Mouse (Mus musculus) left cerebral cortex, adult 2 months (tissue): ENCODE results near the gene Adgrb3. TPM values are rescaled to one million over a fixed set of nuclear protein-coding genes. Genes with fewer than 3 reads are reported as not detected.
"Not testable (repeated sequence)": the region's sequence is repeated elsewhere in the genome, so short reads cannot be mapped to it uniquely, and the experiment has no call there.

ENCODE experiments used
- DNase-seq, 2 experiments: peaks; one replicate each; pipeline ENCODE4 v3.0.0; 2021 to 2022; ENCODE audit warnings: low spot score in 2 of 2, mixed read lengths in 1 of 2; ENCODE audit errors: extremely low spot score in 1 of 2
- H3K27ac ChIP-seq: fragments of 200-600 bp; 2 replicates; pipeline ENCODE4 v1.8.1; 2022
- H3K4me3 ChIP-seq: fragments of 200-600 bp; 2 replicates; pipeline ENCODE4 v1.8.1; 2022
- CTCF ChIP-seq: fragments of 200-600 bp; IDR thresholded peaks from 2 replicates; pipeline ENCODE4 v1.8.1; 2022; ENCODE audit warnings: antibody characterized with exemption, mild to moderate bottlenecking, moderate library complexity
- intact Hi-C: fragments of 180-260 bp; cut with DNase I; formaldehyde crosslinking; loops from one replicate; pipeline ENCODE4 v1.15.1; 2025
- total RNA-seq, 2 experiments: library from RNA; stranded (reverse); gene quantifications; 2 replicates each; pipeline ENCODE4 v1.2.3; 2021

Gene Adgrb3
- total RNA-seq, 2 experiments from 2014 or later: 100 to 103 TPM

DNA sequence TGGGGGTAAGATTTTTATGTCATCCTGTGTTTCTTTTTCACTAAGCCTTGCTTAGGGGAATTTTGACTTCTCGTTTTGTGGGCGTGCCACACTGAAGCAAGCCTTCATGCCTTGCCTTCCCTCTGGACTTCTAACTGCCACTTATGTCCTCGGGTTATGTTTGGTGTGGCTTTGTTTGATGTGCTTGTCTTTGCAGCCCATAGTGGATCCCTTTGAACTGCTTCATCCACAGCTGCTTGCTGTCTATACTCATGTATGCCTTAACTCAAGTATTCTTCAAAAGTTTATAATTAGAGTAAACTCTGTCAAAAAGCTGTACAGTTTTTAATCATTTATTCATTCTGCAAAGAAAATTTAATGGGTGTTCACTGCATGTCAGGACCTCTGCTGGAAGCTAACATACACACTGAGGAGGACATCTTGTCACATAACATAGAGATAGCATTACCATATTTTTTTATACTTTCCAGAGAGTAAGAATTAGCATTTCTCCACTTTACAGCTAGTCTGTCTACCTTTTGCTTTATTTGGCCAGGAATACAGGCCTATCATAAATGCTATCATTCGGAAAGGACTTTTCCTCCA, 748.1 kb downstream of the Adgrb3 start:
- H3K27ac ChIP-seq: no peak overlapping the region
- TF ChIP-seq CTCF: no peak
- intact Hi-C loops: loop anchor here (10.0 kb wide), 1 partner anchor 177 kb away; no protein-coding TSS in a partner anchor
- no peak for DNase-seq
- no peak overlapping the region for H3K4me3 ChIP-seq

DNA sequence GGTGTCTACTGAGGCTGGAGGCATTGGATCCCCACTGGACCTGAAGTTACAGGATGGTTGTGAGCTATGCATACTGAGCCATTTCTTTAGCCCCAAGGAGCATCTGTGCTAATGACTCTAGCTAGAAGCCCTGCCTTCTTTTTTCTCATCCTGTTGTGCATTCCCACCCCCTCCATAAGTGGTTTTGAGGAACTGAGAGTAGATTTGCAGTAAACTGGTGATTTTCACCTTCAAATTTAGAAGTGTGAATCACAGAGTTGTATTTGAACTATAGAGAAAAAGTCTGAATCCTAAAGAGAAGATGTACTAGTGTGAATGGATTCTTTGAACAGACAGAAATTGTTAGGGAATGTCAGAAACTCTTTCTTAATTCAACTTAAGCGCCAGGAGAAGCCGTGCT, 750.1 kb downstream of the Adgrb3 start:
- intact Hi-C loops: no loop called here
- Histone ChIP-seq H3K27ac (no peak overlapping the region), H3K4me3 (no peak overlapping the region)
- no peak for DNase-seq
- no peak for TF ChIP-seq CTCF

DNA sequence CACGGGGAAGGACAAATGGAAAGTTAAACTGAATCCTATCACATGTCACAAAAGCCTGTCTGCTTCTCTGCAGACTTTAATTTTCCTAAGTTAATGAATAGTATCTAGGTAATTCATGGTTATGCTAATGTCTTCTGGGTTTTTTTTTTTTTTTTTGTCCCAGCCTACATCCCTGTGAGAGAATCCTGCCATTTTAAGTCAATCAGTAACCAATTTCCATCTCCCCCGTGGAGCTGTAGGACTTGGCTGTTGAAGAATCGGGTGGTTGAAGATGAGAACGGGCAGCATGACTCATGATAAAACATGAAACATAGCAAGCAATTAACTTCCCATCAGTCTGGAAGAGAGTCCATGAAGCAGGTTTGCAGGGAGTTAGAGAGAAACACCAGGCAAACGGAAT, 753.6 kb downstream of the Adgrb3 start:
- DNase-seq: no peak
- Histone ChIP-seq H3K27ac (no peak overlapping the region; the same call in 1 of the 2 replicates), H3K4me3 (no peak overlapping the region)
- TF ChIP-seq CTCF: no peak
- intact Hi-C loops: no loop called here

DNA sequence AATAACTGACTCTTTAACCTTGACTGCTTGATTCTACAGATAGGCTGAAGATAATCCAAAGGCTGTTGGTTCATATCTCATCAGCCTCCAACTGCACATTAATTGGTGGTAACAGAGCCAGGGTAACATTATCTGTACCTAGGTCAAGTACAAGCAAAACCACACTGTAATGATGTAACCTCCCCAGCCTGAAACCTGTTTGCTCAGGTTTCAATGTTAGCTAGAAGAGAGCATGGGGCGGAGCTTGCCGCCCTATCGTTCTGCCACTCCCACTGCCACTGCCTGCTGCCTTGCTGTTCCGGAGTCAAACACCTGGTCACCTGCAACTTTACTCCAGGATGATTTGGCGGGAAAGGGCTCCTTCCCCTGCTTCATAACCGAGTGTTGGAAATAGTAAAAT, 765.5 kb downstream of the Adgrb3 start:
- DNase-seq: no peak
- H3K27ac ChIP-seq: no peak overlapping the region
- intact Hi-C loops: no loop called here
- H3K4me3 ChIP-seq: no peak overlapping the region
- TF ChIP-seq CTCF: no peak

DNA sequence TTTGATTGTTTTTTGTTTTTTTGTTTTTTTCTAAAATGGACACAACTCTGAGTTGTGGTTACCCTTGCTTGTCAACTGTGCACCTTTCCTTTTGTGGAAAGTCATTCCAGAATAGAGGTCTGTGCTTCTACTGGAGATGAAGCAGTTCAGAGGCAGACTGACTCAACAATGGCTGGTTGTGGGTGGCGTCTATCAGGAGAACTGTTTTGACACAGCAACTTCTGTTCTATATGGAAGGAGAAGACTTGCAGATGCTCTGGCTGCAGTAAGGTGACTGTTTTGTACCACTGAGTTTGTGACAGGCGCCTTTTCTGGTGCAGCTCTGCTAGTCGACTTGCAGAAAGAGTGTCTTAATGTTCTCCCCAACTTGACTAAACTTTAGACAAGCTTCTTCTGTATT, 768.6 kb downstream of the Adgrb3 start:
- no peak for TF ChIP-seq CTCF
- H3K4me3 ChIP-seq: no peak overlapping the region
- DNase-seq: peak in 1 of 2 experiments; percentile 29
- intact Hi-C loops: no loop called here
- H3K27ac ChIP-seq: no peak overlapping the region; the same call in 1 of the 2 replicates

DNA sequence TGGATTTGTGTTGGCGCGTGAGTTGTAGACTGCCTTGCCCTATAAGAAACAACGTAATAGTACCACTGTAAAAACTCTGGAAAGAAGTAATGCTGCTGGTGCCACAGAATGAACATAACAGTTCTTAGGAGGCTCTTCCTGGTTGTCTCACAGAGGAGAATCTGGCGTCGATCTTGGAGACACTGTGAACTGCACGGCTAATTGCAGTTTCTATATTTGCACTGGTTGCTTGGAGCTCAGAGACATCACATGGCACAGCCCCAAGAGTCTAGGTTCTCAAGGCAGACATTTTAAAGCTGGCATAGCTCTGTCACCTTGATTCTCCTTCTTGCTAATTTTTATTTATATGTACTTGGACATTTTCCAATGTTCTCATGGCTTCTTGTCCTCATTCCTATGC, 769.3 kb downstream of the Adgrb3 start:
- DNase-seq: no peak

DNA sequence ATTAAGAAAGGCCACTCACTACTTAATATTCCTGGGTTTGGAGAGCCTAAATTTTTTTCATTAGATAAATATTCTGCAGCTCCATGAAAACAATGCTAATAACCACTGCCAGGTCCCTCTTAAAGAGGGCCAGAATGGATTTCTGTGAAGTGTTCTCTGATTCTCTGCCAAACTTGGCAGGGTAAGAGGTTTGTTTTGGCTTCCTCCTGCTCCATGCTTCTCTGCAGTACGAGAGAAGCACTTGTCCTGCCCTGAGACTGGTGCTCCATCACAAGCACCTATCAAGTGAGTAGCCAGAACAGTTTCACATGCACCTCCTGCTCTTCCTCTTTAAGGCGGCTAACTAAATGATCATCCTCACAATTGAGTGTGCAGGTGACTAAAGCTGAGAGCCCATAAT, 771.9 kb downstream of the Adgrb3 start:
- DNase-seq: no peak
- Histone ChIP-seq H3K27ac (no peak overlapping the region), H3K4me3 (no peak overlapping the region)
- no peak for TF ChIP-seq CTCF
- intact Hi-C loops: no loop called here

More for the DNA sequence above, 769.3 kb downstream of the Adgrb3 start:
- no peak for TF ChIP-seq CTCF
- intact Hi-C loops: no loop called here
- H3K27ac ChIP-seq: no peak overlapping the region
- no peak overlapping the region for H3K4me3 ChIP-seq

DNA sequence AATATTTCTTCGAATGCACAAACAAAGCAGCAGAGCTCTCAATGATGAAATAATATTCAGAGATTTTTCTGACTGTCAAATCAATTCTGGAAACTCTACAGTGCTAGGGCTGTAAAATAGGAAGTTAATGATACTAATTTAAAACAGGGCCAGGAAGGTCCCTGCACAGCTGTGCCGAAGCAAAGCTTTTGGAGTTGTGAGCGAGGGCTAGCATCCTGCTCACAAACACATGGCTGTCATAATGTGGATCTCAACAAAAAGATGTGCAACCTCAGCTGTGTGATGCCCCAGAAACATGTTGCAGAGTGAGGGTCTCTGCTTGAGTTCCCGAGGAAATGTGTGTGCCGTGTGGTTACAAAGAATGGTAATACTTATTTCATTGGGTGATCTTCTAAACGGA, 772.3 kb downstream of the Adgrb3 start:
- no peak for TF ChIP-seq CTCF
- intact Hi-C loops: no loop called here
- no peak for DNase-seq
- H3K4me3 ChIP-seq: no peak overlapping the region
- H3K27ac ChIP-seq: no peak overlapping the region

DNA sequence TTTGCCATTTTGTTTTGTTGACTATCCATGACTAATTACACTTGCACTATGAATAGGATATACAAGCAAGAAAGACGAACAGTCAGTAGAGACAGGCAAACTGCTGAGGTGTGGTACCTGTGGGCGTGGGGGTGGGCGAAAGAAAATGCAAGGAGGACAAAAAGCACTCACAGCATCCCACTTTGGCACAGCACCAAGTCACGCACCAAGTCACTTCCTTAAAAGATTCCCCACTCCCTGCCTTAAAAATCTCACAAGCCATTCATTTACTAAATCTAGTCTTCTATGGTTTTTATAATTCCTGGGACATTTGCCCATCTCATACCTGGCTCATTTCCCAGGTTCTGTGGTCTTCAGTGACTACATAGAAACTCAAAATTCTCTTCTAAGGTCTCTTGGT, 787.4 kb downstream of the Adgrb3 start:
- TF ChIP-seq CTCF: no peak
- intact Hi-C loops: no loop called here
- no peak overlapping the region for H3K4me3 ChIP-seq
- H3K27ac ChIP-seq: no peak overlapping the region
- DNase-seq: peak in 1 of 2 experiments; percentile 63

DNA sequence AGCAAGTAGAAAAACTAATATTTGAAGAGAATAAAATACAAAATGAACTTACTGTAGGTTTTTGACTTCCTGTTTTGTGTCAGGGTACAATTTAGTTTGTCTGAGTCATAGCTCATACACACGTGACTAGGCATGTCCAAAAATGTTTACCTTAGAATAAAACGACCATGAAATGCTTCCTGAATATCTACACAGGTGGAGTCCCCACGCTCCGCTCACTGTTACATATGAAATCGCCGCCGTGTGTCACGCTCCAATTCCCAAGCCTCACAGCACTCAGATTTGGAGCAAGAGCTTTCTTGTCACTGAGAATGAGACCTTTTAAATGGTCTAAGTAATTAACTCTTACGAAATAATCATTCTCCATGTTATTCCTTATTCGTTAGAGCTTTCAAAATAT, 795.3 kb downstream of the Adgrb3 start:
- no peak for DNase-seq
- Histone ChIP-seq H3K4me3 (no peak overlapping the region), H3K27ac (peak overlapping the region; percentile 78)
- intact Hi-C loops: no loop called here
- no peak for TF ChIP-seq CTCF

DNA sequence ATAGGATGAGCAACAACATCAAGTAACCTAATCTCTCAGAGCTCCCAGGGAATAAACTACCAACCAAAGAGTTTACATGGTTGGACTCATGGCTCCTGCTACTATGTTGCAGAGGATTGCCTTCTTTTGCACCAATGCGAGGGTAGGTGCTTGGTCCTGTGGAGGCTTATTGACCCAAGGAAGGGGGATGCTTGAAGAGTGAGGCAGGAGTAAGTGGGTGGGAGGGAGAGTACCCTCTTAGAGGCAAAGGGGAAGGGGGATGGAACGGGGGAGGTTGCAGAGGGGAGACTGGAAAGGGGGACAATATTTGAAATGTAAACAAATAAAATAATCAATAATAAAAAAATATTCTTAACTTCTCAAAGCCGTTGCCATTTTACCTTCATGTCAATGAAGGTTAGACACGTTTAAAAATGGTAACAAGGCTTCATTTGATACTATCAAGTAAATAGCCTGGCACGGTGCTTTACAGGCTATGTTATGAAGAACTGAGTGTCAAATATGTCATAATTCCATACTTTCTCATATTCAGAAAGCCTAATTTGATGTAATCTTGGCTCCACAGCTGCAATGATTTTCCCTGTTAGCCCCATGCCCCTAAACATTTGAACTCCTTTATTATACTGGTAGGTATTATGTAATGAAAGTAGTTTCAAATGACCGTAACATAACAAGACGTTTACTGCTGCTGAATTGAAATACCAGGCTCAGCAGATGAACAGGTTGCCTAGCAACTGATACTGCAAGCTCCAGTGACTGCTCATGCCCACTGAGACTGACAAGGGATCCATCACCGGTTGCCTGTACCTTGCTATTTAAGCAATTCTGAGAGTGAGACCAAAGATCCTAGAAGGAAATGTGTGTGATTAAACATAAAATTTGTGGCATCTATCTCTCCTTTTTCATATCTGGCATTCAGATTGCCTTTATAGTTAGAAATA, 796.1 kb downstream of the Adgrb3 start:
- intact Hi-C loops: no loop called here
- TF ChIP-seq CTCF: no peak
- Histone ChIP-seq H3K4me3 (no peak overlapping the region), H3K27ac (peak overlapping the region; percentile 78)
- no peak for DNase-seq

DNA sequence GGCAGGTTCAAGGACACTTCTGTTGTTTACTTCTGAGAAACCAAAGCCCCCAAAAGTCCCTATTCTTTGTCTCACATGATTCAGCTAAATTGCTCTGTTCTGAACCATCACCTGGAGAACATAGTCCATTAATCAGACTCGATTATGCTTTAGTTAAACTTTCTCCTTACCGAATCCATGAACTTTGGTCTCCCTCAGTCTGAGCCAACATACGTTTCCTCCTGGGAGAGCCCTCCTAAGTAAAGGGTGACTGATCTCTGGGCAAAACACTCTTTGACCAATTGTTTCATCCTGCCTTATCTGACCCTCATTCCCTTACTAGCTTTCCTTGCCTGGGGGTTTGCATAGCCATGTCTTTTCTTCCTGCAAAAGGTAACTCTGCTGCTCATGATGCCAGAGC, 806.4 kb downstream of the Adgrb3 start:
- DNase-seq: no peak
- TF ChIP-seq CTCF: no peak
- Histone ChIP-seq H3K27ac (no peak overlapping the region), H3K4me3 (no peak overlapping the region)
- intact Hi-C loops: no loop called here

DNA sequence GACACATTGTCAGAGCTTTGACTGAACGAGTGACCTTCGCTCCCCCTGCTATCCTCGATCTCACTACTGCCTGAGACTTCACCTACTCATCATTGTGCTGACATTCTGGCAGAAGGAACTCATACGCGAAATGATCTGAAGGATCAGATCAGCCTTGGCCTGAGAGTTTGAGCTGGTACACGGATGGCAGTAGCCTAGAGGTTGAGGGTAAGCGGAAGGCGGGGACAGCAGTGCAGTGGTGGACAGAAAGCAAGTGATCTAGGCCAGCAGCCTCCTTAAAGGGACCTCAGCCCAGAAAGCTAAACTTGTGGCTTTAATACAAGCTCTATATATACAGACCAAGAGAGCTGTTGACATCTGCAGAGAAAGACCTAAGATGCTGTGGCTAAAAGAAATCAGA, 811.7 kb downstream of the Adgrb3 start:
- H3K27ac ChIP-seq, DNase-seq, intact Hi-C loops, H3K4me3 ChIP-seq: not testable (repeated sequence)
